Mouse (Mus musculus) embryonic facial prominence, embryonic 15.5 days (tissue): ENCODE data around the gene Gemin7. TPM values are rescaled to one million over a fixed set of nuclear protein-coding genes. Genes with fewer than 3 reads are reported as not detected.

Source experiments
- ATAC-seq: fragments of 200-750 bp; cut with Nextera tagmentation; 2 replicates; pipeline ENCODE4 v1.8.0; 2017; ENCODE audit warnings: low read depth, moderate TSS enrichment; ENCODE audit not compliant: insufficient number of reproducible peaks, low FRiP score, low TSS enrichment
- H3K27ac ChIP-seq: fragments of 300-500 bp; sonication (generic); replicated peaks from 2 replicates; pipeline ENCODE4 v1.5.1; 2015; ENCODE audit warnings: mild to moderate bottlenecking, inconsistent platforms
- H3K27me3 ChIP-seq: fragments of 300-500 bp; sonication (generic); 2 replicates; pipeline ENCODE4 v1.6.1; 2015; ENCODE audit warnings: inconsistent platforms
- H3K36me3 ChIP-seq: fragments of 300-500 bp; sonication (generic); 2 replicates; pipeline ENCODE4 v1.6.1; 2015; ENCODE audit warnings: mild to moderate bottlenecking, inconsistent platforms
- H3K4me1 ChIP-seq: fragments of 300-500 bp; sonication (generic); 2 replicates; pipeline ENCODE4 v1.6.1; 2015; ENCODE audit warnings: inconsistent platforms
- H3K4me2 ChIP-seq: fragments of 300-500 bp; sonication (generic); replicated peaks from 2 replicates; pipeline ENCODE4 v1.6.1; 2015; ENCODE audit warnings: mild to moderate bottlenecking, inconsistent platforms
- H3K4me3 ChIP-seq: fragments of 300-500 bp; sonication (generic); replicated peaks from 2 replicates; pipeline ENCODE4 v1.5.1; 2015; ENCODE audit warnings: mild to moderate bottlenecking, inconsistent platforms
- H3K9ac ChIP-seq: fragments of 300-500 bp; sonication (generic); 2 replicates; pipeline ENCODE4 v1.6.1; 2015; ENCODE audit warnings: inconsistent platforms
- H3K9me3 ChIP-seq: fragments of 300-500 bp; sonication (generic); replicated peaks from 2 replicates; pipeline ENCODE4 v1.6.1; 2016; ENCODE audit warnings: inconsistent platforms
- WGBS: fragments of 180-500 bp; shearing (Covaris S2); methylation state at CpG from one replicate; pipeline ENCODE4 v1.1.7; 2015; 5-methylcytosine and 5-hydroxymethylcytosine counted together
- polyA plus RNA-seq: library from polyadenylated mRNA; unstranded; fragments of >200 nt; fragmentation: Nextera tagmentation; extraction: Ambion mirVana; gene quantifications from 2 replicates; pipeline ENCODE4 v1.2.1, GENCODE M21; 2015

The Gemin7 gene
- polyA plus RNA-seq, 1 experiment from 2014 or later, result 149 TPM

DNA sequence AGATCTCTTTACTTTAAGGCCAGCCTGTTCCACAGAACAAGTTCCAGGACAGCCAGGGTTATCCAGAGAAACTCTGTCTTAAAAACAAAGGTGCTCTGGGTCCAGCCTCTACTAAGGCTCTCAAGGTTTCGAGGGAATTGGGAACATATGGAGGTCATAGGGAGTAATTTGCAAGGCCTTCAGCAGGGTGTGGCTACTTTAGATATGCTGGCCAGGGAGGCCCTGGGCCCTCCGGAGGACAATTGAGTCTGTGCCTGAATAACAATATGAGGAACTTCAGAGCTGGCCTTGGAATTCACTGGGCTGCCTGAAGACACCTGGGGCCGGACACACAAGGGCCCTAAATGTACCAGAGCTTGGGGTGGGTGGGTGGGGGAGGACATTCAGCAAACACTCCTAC, 1.8 kb downstream of the Gemin7 start:
- H3K27me3 ChIP-seq, result peaks cover 33% of the 10 kb centered on the region
- H3K9ac ChIP-seq, result no peak overlapping the region
- no peak overlapping the region for H3K4me2 ChIP-seq
- no peak overlapping the region for H3K4me3 ChIP-seq
- peaks cover 8% of the 10 kb centered on the region for H3K36me3 ChIP-seq
- no peak overlapping the region for H3K27ac ChIP-seq
- ATAC-seq, result no peak
- peaks cover 45% of the 10 kb centered on the region for H3K4me1 ChIP-seq
- no peaks in the 10 kb centered on the region for H3K9me3 ChIP-seq
- WGBS, result 72% methylated on average over 3 of the region's 3 CpGs

DNA sequence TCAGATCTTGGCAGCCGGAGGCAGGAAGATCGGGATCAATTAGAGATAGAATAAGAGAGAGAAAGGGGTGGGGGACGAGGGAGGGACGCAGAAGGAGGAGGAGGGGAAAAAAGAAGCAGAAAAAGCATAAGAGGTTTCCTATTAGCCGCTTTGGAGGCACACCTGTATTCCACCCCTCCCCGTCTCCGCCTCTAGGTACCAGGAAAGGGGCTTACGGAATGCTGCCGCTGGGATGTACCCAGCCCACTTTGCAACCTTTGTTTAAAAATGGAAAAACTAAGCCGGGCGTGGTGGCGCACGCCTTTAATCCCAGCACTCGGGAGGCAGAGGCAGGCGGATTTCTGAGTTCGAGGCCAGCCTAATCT, 3.6 kb downstream of the Gemin7 start:
- Histone ChIP-seq H3K4me3 (peak overlapping the region; percentile 76), H3K4me1 (peaks cover 30% of the 10 kb centered on the region), H3K36me3 (peaks cover 20% of the 10 kb centered on the region), H3K27ac (peak overlapping the region; percentile 88; the same call in 1 of the 2 replicates), H3K27me3 (peaks cover 32% of the 10 kb centered on the region), H3K4me2 (peak overlapping the region; percentile 84), H3K9ac (peak overlapping the region; percentile 68), H3K9me3 (no peaks in the 10 kb centered on the region)
- WGBS, result 18% methylated on average over 16 of the region's 16 CpGs
- no peak for ATAC-seq

DNA sequence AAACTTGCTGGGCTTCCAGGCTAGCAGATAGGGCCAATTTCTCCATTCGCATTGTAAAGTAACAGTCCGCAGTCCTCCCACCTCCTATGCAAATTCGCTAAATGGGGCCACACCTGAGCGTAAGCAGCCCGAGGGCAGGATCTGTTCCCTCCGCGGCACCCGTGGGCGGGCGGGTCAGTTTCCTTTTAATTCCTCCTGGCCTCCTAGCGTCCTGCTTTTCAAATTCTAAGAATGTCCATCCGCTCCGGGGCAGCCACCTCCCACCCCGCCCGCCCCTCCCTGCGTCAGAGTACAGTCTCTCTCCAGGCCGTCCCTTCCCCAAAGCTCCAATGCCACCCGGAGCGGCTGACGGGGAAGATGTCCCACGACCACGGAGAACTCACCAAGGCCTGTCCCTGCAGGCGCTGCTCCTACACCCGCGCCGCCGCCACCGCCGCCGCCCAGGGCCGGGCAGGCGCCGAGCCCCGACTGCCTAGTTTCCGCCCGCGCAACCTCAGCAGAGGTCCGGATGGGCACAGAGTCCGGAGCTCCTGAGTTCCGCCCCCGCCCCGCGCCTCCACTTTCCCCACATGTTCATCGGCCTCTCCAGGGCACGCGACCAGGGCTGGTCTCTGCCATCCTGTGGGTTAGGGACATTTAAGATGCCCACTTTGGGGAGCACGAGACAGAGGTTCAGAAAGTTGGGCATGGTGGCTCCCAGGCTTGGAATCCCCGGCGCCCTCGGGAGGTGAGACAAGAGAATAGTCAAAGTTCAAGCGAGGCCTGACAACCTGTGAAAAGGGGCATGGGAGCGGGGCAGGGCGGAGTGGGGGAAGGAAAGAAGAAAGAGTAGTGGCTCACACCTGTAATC, 4.2 kb downstream of the Gemin7 start:
- Histone ChIP-seq H3K9me3 (no peaks in the 10 kb centered on the region), H3K36me3 (peaks cover 25% of the 10 kb centered on the region), H3K27ac (peak overlapping the region; percentile 88), H3K4me2 (peak overlapping the region; percentile 84), H3K4me3 (peak overlapping the region; percentile 76), H3K27me3 (peaks cover 26% of the 10 kb centered on the region), H3K9ac (peak overlapping the region; percentile 68), H3K4me1 (peaks cover 28% of the 10 kb centered on the region)
- ATAC-seq, result peak; percentile 87
- under 1% methylated on average over 53 of the region's 53 CpGs for WGBS

DNA sequence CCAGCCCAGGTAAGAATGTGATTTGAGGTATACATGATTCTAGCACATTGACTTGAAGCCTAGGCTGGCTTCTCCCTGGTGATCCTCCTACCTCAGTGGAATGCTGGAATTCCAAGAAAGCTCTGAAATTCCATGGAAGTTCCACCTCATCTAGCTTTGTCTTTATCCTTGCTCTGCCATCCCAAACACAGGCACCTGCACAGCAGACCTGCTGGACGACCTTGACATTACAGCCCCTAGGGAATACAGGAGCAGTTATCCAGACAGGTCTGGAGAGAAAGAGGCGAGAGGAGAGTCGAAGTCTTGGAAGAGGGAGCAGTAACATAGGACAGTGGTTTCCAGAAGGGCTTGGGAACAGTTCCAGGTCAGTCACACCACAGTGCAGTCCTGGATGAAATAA, 7.7 kb downstream of the Gemin7 start:
- Histone ChIP-seq H3K4me1 (peaks cover 15% of the 10 kb centered on the region), H3K9me3 (no peaks in the 10 kb centered on the region), H3K27ac (no peak overlapping the region), H3K4me3 (no peak overlapping the region), H3K36me3 (peaks cover 42% of the 10 kb centered on the region), H3K9ac (no peak overlapping the region), H3K4me2 (no peak overlapping the region), H3K27me3 (no peaks in the 10 kb centered on the region)
- no peak for ATAC-seq
- 68% methylated on average over 3 of the region's 3 CpGs for WGBS

DNA sequence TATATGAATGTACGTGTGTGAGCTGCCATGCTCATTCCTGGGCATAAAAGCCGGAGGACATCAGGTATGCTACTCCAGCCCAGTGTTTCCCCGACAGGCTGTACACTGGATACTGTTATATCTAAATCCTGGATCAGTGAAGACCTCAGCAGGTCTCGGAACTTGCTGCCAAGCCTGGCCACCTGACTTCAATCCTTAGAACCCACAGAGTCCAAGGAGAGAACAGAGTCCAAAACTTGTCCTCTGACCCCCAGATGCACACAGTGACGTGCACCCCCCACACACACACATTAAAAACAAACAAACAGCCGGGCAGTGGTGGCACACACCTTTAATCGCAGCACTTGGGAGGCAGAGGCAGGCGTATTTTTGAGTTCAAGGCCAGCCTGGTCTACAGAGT, 10.0 kb downstream of the Gemin7 start:
- peaks cover 24% of the 10 kb centered on the region for H3K4me1 ChIP-seq
- no peak for ATAC-seq
- no peak overlapping the region for H3K4me2 ChIP-seq
- H3K27me3 ChIP-seq, result no peaks in the 10 kb centered on the region
- peaks cover 50% of the 10 kb centered on the region for H3K36me3 ChIP-seq
- H3K9ac ChIP-seq, result no peak overlapping the region
- WGBS, result 92% methylated on average over 8 of the region's 8 CpGs
- no peak overlapping the region for H3K4me3 ChIP-seq
- H3K9me3 ChIP-seq, result no peaks in the 10 kb centered on the region
- H3K27ac ChIP-seq, result no peak overlapping the region

DNA sequence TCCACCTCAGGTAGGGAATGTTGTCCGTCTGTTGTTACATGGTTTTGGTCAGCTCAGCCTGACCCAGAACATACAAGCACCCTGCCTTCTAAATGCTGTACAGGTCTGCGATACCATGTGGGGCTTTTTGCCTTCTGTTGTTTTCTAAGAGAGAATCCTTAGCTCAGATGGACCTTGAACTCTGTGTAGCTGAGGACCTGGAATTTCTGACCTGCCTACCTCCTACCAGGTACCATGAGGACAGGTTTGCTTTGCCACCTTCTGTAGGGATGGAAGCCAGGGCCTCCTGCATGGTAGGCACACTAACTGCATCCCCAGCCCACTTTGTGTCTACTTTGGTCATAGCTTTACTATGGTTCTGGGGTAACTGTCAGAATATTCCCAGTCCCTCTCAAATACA, 11.6 kb downstream of the Gemin7 start:
- no peaks in the 10 kb centered on the region for H3K27me3 ChIP-seq
- H3K4me2 ChIP-seq, result no peak overlapping the region
- H3K4me3 ChIP-seq, result no peak overlapping the region
- peaks cover 20% of the 10 kb centered on the region for H3K4me1 ChIP-seq
- ATAC-seq, result no peak
- H3K36me3 ChIP-seq, result peaks cover 50% of the 10 kb centered on the region
- no peaks in the 10 kb centered on the region for H3K9me3 ChIP-seq
- no peak overlapping the region for H3K27ac ChIP-seq
- no peak overlapping the region for H3K9ac ChIP-seq
- WGBS, result 96% methylated on average over 2 of the region's 2 CpGs

DNA sequence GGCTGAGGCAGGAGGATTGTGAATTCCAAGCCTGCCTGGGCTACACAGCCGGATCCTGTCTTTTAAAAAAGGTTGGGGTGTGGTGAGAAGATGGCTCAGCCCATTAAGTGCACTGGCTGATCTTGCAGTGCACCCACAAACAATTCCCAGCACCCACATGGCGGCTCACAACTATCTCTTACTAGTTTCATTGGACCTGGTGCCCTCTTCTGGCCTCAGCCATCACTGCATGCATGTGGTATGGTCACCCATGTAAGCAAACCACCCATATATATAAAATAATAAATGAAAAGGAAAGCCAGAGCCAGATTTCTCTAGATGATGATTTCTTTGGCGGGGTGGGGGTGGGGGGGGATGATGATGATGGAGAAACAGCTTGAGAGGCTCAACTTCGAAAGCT, 12.9 kb downstream of the Gemin7 start:
- no peak overlapping the region for H3K27ac ChIP-seq
- H3K9ac ChIP-seq, result no peak overlapping the region
- peaks cover 33% of the 10 kb centered on the region for H3K4me1 ChIP-seq
- H3K4me3 ChIP-seq, result no peak overlapping the region
- ATAC-seq, result no peak
- no peak overlapping the region for H3K4me2 ChIP-seq
- H3K27me3 ChIP-seq, result no peaks in the 10 kb centered on the region
- H3K9me3 ChIP-seq, result no peaks in the 10 kb centered on the region
- 88% methylated on average over 4 of the region's 4 CpGs for WGBS
- H3K36me3 ChIP-seq, result peaks cover 37% of the 10 kb centered on the region

DNA sequence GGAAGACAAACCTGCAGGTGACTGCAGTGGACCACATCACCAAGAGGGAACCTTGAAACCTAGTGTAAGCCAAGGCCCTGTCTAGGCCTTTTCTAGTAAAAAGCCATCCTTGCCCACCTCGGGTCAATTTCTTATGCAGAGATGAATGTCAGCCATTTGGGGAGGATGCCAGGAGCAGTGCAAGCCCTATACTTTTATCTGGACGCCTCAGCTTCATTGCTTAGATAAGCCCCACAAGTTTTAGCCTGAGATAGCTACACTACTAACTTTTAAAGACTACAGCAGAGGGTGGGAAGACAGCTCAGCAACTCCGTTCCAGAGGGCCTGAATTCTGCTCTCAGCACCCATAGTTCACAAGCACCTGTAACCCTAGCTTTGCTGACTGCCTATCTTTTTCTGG, 13.5 kb downstream of the Gemin7 start:
- no peak for ATAC-seq
- Histone ChIP-seq H3K36me3 (peaks cover 32% of the 10 kb centered on the region), H3K9me3 (no peaks in the 10 kb centered on the region), H3K4me2 (0 out of 2 replicates have a peak overlapping the region, but pooled peaks have one; percentile 90), H3K4me1 (peaks cover 38% of the 10 kb centered on the region), H3K27ac (0 out of 2 replicates have a peak overlapping the region, but pooled peaks have one; percentile 95), H3K9ac (no peak overlapping the region), H3K4me3 (no peak overlapping the region), H3K27me3 (no peaks in the 10 kb centered on the region)
- 84% methylated on average over 3 of the region's 3 CpGs for WGBS

DNA sequence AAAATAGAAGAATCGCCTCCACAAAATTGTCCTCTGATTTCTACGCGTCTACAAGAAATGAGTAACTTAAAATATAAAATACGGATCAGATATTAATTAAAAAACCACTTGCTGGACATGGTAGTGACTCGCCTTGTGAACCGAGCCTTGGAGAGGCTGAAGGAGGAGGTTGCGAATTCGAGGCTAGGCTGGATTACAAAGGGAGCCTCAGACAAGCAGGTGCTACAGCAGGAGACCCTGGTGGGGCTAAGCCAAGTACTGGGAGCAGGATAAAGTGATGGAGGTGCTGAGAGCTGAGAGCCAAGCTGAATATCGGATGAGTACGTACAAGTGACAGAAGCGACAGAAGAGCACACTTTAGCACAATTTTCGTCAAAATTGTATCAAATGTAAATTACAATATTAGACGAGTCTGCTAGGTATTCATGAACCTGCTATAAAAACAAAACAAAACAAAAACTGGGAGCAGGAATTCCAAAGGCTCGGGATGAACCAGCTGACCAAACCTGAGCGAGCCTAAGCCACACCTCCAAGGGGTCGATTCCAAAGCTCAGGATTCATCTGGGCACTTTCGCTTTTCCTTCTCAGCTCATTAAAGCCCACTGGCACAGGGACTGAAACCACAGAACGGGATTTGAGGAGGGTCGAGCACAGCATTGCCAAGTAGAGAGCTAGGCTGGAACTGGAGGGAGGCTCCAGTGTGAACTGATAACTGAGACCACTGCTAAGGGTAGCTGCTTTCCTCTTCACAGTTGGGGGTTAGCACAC, 14.6 kb downstream of the Gemin7 start, which contains the start of gene Ppp1r37:
Gene Ppp1r37 (minus strand): TSS at position 434 of the 768 bp plus-strand sequence.
- H3K9me3 ChIP-seq, result no peaks in the 10 kb centered on the region
- peak within 1 kb of the TSS; percentile 95 for H3K27ac ChIP-seq
- peak within 1 kb of the TSS; percentile 90 for H3K4me2 ChIP-seq
- peaks cover 49% of the 10 kb centered on the region for H3K4me1 ChIP-seq
- WGBS, result 2% methylated on average over 19 of the region's 19 CpGs
- no peaks in the 10 kb centered on the region for H3K27me3 ChIP-seq
- peaks cover 25% of the 10 kb centered on the region for H3K36me3 ChIP-seq
- no peak for ATAC-seq
- peak within 1 kb of the TSS; percentile 99 for H3K4me3 ChIP-seq
- H3K9ac ChIP-seq, result peak within 1 kb of the TSS; percentile 99

DNA sequence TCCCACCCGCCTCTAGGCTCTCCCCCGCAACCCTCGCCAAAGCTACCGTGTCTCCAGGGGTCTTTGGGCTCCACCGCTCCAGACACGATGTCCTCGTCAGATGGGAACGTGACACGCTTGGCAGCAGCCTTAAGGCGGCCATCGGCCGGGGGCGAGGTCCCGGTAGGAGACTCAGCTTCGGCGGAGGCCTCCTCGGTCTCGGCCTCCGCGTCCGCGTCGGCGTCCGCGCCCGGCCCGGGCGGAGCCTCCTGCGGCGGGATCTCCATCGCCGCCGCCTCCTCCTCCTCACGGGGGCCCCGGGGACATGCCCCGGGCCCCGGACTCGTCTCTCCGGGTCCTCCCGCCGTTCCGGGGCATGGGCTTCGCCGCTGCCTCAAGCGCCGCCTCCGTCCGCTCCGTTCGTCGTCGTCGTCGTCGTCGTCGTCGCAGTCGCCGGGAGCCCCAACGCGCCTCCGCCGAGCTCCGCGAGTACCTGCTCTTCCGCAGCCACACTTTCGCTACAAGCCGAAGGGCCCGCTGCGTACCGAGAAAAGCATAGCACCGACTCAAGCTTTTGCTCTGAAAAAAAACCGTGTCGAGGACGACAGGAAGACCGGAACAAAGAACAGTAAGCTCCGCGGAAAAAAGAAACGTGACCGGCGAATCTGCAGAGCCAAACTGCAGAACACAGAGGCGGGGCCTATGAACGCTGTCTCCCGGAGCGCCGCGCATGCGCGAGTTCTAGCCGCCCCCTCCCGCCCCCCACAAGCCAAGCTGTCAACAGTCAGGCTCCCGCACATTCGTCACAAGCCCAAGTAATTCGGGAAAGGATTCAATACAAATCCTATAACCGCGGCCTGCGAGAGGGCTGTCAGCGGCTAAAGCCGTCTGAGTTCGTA, 15.4 kb downstream of the Gemin7 start:
- Histone ChIP-seq H3K4me1 (peaks cover 52% of the 10 kb centered on the region), H3K9ac (peak overlapping the region; percentile 99), H3K9me3 (no peaks in the 10 kb centered on the region), H3K27me3 (no peaks in the 10 kb centered on the region), H3K4me2 (peak overlapping the region; percentile 90), H3K4me3 (peak overlapping the region; percentile 99), H3K36me3 (peaks cover 22% of the 10 kb centered on the region), H3K27ac (peak overlapping the region; percentile 95)
- under 1% methylated on average over 82 of the region's 102 CpGs for WGBS
- ATAC-seq, result peak; percentile 86

DNA sequence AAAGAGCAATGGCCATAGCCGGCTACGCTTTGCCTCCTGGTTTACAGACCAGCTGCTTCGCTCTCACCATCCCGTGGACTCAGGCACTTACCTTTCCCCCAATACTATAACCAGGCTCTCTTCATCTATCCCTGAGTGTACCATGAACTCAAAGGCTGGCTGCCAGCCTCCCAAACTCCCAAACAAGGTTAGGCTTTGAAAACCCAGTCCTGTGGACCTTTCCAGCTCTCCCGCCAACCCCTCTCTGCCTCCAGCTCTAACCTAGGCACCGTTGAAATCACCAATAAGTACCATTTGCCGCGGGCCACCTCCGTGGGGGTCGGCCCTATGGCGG, 16.0 kb downstream of the Gemin7 start:
- Histone ChIP-seq H3K27ac (peak overlapping the region; percentile 95), H3K4me2 (peak overlapping the region; percentile 90), H3K9ac (peak overlapping the region; percentile 99), H3K36me3 (peaks cover 19% of the 10 kb centered on the region), H3K9me3 (no peaks in the 10 kb centered on the region), H3K27me3 (no peaks in the 10 kb centered on the region), H3K4me3 (peak overlapping the region; percentile 99), H3K4me1 (peaks cover 52% of the 10 kb centered on the region)
- WGBS, result 1% methylated on average over 11 of the region's 11 CpGs
- no peak for ATAC-seq
